Mouse (Mus musculus): ENCODE data around the gene Tmf1. TPM values are rescaled to one million over a fixed set of nuclear protein-coding genes. Genes with fewer than 3 reads are reported as not detected.

Tmf1 gene
- polyA plus RNA-seq, 1 experiment from 2014 or later, result 24.2 TPM

DNA sequence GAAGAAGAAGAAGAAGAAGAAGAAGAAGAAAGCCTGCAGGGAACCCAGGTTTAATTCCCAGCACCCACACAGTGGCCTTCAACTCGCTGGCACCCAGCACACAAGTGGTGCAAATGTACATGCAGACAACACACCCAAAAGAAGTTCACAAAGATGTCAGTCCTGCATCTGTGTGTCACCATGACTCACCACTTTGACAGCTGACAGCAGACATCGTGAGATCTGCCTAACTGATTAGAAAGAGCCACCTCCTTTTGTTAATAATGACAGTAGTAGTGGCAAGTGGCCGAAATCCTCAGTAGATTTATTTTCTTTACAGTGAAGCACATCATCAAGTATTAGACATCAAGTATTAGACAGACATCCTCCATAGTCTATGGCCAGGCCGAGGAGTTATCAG, 28.2 kb upstream of the Tmf1 start:
- no peak for ATAC-seq (replicated peaks; ENCODE audit: extremely low read depth, insufficient read depth, low FRiP score)

DNA sequence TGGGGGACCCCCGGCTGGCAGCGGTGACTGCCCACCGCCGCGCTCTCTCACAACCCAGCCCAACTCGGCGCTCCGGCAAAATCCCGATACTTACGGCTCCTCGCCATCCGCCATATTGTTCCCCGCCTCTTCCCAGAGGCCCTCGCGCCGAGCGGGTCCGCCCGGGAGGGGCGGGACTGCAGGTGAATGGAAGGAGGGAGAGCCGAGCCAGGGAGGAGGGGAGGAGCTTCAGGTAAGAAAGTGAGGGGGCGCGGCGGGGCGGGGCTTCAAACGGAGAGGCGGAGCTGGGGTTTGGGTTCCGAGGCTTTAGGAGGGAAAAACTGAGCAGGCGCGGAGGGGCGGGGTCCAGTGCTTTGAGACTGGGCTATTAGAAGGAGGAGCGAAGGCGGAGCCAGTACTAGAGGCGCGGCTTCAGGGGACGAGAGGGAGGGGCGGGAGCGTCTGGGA, 26.5 kb upstream of the Tmf1 start, which contains the start of gene Uba3:
Gene Uba3, minus strand, starts transcription at position 209 of the 447 bp plus-strand sequence.
- no peaks in the 10 kb centered on the region for H3K27me3 ChIP-seq (ENCODE audit: control insufficient read depth, insufficient read depth, low read length)
- peak within 1 kb of the TSS; percentile 97 for H3K9ac ChIP-seq (ENCODE audit: low read length)
- no peaks in the 10 kb centered on the region for H3K9me3 ChIP-seq (replicated peaks; ENCODE audit: control insufficient read depth, low read length)
- peak within 1 kb of the TSS; percentile 75 for H3K4me3 ChIP-seq (ENCODE audit: low read length)
- WGBS, result under 1% methylated on average over 38 of the region's 38 CpGs
- peak; percentile 98 for ATAC-seq (replicated peaks; ENCODE audit: extremely low read depth, insufficient read depth, low FRiP score)
- H3K4me2 ChIP-seq (ENCODE audit: low read depth, low read length), result peak within 1 kb of the TSS; percentile 80
- H3K4me1 ChIP-seq (ENCODE audit: control insufficient read depth, insufficient read depth, low read length), result peaks cover 16% of the 10 kb centered on the region
- H3K27ac ChIP-seq (ENCODE audit: low read length), result peak within 1 kb of the TSS; percentile 85
- H3K36me3 ChIP-seq (ENCODE audit: control insufficient read depth, insufficient read depth), result no peaks in the 10 kb centered on the region

More for the DNA sequence above, 28.2 kb upstream of the Tmf1 start:
- Histone ChIP-seq H3K9ac (ENCODE audit: low read length) (no peak overlapping the region), H3K9me3 (replicated peaks; ENCODE audit: control insufficient read depth, low read length) (no peaks in the 10 kb centered on the region), H3K27me3 (ENCODE audit: control insufficient read depth, insufficient read depth, low read length) (no peaks in the 10 kb centered on the region), H3K27ac (ENCODE audit: low read length) (no peak overlapping the region), H3K4me2 (ENCODE audit: low read depth, low read length) (no peak overlapping the region), H3K4me3 (ENCODE audit: low read length) (no peak overlapping the region), H3K4me1 (ENCODE audit: control insufficient read depth, insufficient read depth, low read length) (peaks cover 20% of the 10 kb centered on the region), H3K36me3 (ENCODE audit: control insufficient read depth, insufficient read depth) (no peaks in the 10 kb centered on the region)
- WGBS, result 65% methylated on average over 4 of the region's 4 CpGs

DNA sequence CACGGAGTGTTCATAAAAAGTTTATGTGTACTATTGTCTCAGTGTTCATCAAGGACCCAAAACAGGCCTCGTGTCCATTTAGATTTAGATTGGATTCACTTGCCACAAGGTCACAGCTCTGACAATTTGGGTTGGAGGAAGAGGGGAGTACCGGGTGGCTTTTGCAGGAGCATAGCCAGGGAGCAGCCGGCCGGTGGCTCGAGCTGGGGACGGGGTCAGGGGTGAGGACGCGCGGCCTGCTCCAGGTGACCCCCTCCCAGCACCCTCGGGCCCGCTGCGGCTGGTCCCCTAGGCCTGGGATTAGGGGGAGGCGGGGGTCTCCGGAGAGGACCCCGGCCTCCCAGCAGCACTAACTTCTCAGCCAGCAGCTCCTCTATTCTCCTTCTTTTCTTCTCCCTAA, 26.0 kb upstream of the Tmf1 start:
- H3K4me3 ChIP-seq (ENCODE audit: low read length), result peak overlapping the region; percentile 75
- H3K9me3 ChIP-seq (replicated peaks; ENCODE audit: control insufficient read depth, low read length), result no peaks in the 10 kb centered on the region
- H3K4me1 ChIP-seq (ENCODE audit: control insufficient read depth, insufficient read depth, low read length), result peaks cover 13% of the 10 kb centered on the region
- ATAC-seq (replicated peaks; ENCODE audit: extremely low read depth, insufficient read depth, low FRiP score), result peak; percentile 47
- H3K4me2 ChIP-seq (ENCODE audit: low read depth, low read length), result peak overlapping the region; percentile 80
- H3K36me3 ChIP-seq (ENCODE audit: control insufficient read depth, insufficient read depth), result no peaks in the 10 kb centered on the region
- under 1% methylated on average over 16 of the region's 16 CpGs for WGBS
- peak overlapping the region; percentile 97 for H3K9ac ChIP-seq (ENCODE audit: low read length)
- peak overlapping the region; percentile 85 for H3K27ac ChIP-seq (ENCODE audit: low read length)
- H3K27me3 ChIP-seq (ENCODE audit: control insufficient read depth, insufficient read depth, low read length), result no peaks in the 10 kb centered on the region

DNA sequence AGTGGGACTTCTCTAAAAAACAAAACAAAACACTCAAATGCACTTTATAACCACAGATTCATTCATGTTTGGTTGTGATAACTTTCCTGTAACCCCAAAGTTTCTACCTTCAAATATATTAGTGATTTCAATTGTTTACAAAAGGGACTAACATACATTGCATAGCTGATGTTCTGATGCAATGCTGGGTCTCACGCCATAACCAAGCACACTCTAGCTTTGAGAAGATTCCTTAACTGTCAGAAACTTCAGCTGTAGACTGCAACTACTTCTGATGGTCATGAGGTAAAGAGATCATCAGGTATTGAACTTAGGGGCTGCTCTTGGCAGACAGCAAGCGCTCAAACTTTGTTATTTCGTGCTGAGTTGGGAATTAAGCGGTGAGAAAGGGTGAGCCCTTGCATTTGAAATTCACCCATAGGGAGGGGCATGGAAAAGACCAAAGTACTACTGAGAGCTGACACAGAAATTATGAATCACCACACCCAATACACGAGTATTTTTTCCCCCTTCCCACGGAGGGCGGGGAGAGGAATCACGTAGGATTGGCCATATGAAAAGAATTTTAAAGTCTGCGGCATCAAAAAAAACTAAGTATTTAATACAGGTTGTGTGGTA, 25.4 kb upstream of the Tmf1 start:
- Histone ChIP-seq H3K27me3 (ENCODE audit: control insufficient read depth, insufficient read depth, low read length) (no peaks in the 10 kb centered on the region), H3K4me1 (ENCODE audit: control insufficient read depth, insufficient read depth, low read length) (peaks cover 11% of the 10 kb centered on the region), H3K4me3 (ENCODE audit: low read length) (peak overlapping the region; percentile 75), H3K9ac (ENCODE audit: low read length) (peak overlapping the region; percentile 97), H3K27ac (ENCODE audit: low read length) (no peak overlapping the region), H3K9me3 (replicated peaks; ENCODE audit: control insufficient read depth, low read length) (no peaks in the 10 kb centered on the region), H3K4me2 (ENCODE audit: low read depth, low read length) (peak overlapping the region; percentile 80), H3K36me3 (ENCODE audit: control insufficient read depth, insufficient read depth) (no peaks in the 10 kb centered on the region)
- WGBS, result 16% methylated on average over 9 of the region's 9 CpGs
- ATAC-seq (replicated peaks; ENCODE audit: extremely low read depth, insufficient read depth, low FRiP score), result no peak

GRCm38 (mm10) chr6:97202477-97202876, 23.6 kb upstream of the Tmf1 start:
- Histone ChIP-seq H3K4me3 (ENCODE audit: low read length) (no peak overlapping the region), H3K36me3 (ENCODE audit: control insufficient read depth, insufficient read depth) (peaks cover 6% of the 10 kb centered on the region; the same call in 1 of the 2 replicates), H3K4me2 (ENCODE audit: low read depth, low read length) (no peak overlapping the region), H3K9ac (ENCODE audit: low read length) (no peak overlapping the region), H3K27ac (ENCODE audit: low read length) (no peak overlapping the region), H3K27me3 (ENCODE audit: control insufficient read depth, insufficient read depth, low read length) (no peaks in the 10 kb centered on the region), H3K4me1 (ENCODE audit: control insufficient read depth, insufficient read depth, low read length) (peaks cover 11% of the 10 kb centered on the region), H3K9me3 (replicated peaks; ENCODE audit: control insufficient read depth, low read length) (no peaks in the 10 kb centered on the region)
- ATAC-seq (replicated peaks; ENCODE audit: extremely low read depth, insufficient read depth, low FRiP score), result no peak
- 77% methylated on average over 3 of the region's 3 CpGs for WGBS

- H3K4me2 ChIP-seq (ENCODE audit: low read depth, low read length), result no peak overlapping the region
- H3K9ac ChIP-seq (ENCODE audit: low read length), result no peak overlapping the region
- peaks cover 19% of the 10 kb centered on the region for H3K36me3 ChIP-seq (ENCODE audit: control insufficient read depth, insufficient read depth)
- no peaks in the 10 kb centered on the region for H3K27me3 ChIP-seq (ENCODE audit: control insufficient read depth, insufficient read depth, low read length)
- no peak overlapping the region for H3K27ac ChIP-seq (ENCODE audit: low read length)
- no peak for ATAC-seq (replicated peaks; ENCODE audit: extremely low read depth, insufficient read depth, low FRiP score)
- 68% methylated on average over 3 of the region's 3 CpGs for WGBS
- no peaks in the 10 kb centered on the region for H3K9me3 ChIP-seq (replicated peaks; ENCODE audit: control insufficient read depth, low read length)
- H3K4me1 ChIP-seq (ENCODE audit: control insufficient read depth, insufficient read depth, low read length), result peaks cover 11% of the 10 kb centered on the region
- no peak overlapping the region for H3K4me3 ChIP-seq (ENCODE audit: low read length)
Measured at GRCm38 (mm10) chr6:97200437-97200836, 21.5 kb upstream of the Tmf1 start.

- H3K9ac ChIP-seq (ENCODE audit: low read length), result peak overlapping the region; percentile 92
- WGBS, result 6% methylated on average over 11 of the region's 11 CpGs
- peak overlapping the region; percentile 72 for H3K4me3 ChIP-seq (ENCODE audit: low read length)
- peaks cover 10% of the 10 kb centered on the region for H3K36me3 ChIP-seq (ENCODE audit: control insufficient read depth, insufficient read depth)
- H3K27ac ChIP-seq (ENCODE audit: low read length), result peak overlapping the region; percentile 96
- H3K4me1 ChIP-seq (ENCODE audit: control insufficient read depth, insufficient read depth, low read length), result peaks cover 26% of the 10 kb centered on the region
- H3K9me3 ChIP-seq (replicated peaks; ENCODE audit: control insufficient read depth, low read length), result no peaks in the 10 kb centered on the region
- peak overlapping the region; percentile 74 for H3K4me2 ChIP-seq (ENCODE audit: low read depth, low read length)
- peak; percentile 42 for ATAC-seq (replicated peaks; ENCODE audit: extremely low read depth, insufficient read depth, low FRiP score)
- H3K27me3 ChIP-seq (ENCODE audit: control insufficient read depth, insufficient read depth, low read length), result no peaks in the 10 kb centered on the region
Measured at GRCm38 (mm10) chr6:97179367-97179828, 476 bp upstream of the Tmf1 start.

GRCm38 (mm10) chr6:97175716-97176115, 3.2 kb downstream of the Tmf1 start:
- Histone ChIP-seq H3K9ac (ENCODE audit: low read length) (no peak overlapping the region), H3K4me3 (ENCODE audit: low read length) (no peak overlapping the region), H3K4me2 (ENCODE audit: low read depth, low read length) (no peak overlapping the region), H3K27me3 (ENCODE audit: control insufficient read depth, insufficient read depth, low read length) (no peaks in the 10 kb centered on the region), H3K36me3 (ENCODE audit: control insufficient read depth, insufficient read depth) (peaks cover 24% of the 10 kb centered on the region), H3K4me1 (ENCODE audit: control insufficient read depth, insufficient read depth, low read length) (peaks cover 26% of the 10 kb centered on the region), H3K27ac (ENCODE audit: low read length) (no peak overlapping the region), H3K9me3 (replicated peaks; ENCODE audit: control insufficient read depth, low read length) (no peaks in the 10 kb centered on the region)
- no peak for ATAC-seq (replicated peaks; ENCODE audit: extremely low read depth, insufficient read depth, low FRiP score)
- 64% methylated on average over 11 of the region's 11 CpGs for WGBS

GRCm38 (mm10) chr6:97150156-97150555, 28.8 kb downstream of the Tmf1 start:
- no peak overlapping the region for H3K4me2 ChIP-seq (ENCODE audit: low read depth, low read length)

More at GRCm38 (mm10) chr6:97150156-97150555, 28.8 kb downstream of the Tmf1 start:
- ATAC-seq (replicated peaks; ENCODE audit: extremely low read depth, insufficient read depth, low FRiP score), result no peak
- 80% methylated on average over 6 of the region's 6 CpGs for WGBS
- peaks cover 13% of the 10 kb centered on the region for H3K4me1 ChIP-seq (ENCODE audit: control insufficient read depth, insufficient read depth, low read length)
- H3K4me3 ChIP-seq (ENCODE audit: low read length), result no peak overlapping the region
- no peak overlapping the region for H3K27ac ChIP-seq (ENCODE audit: low read length)
- H3K9ac ChIP-seq (ENCODE audit: low read length), result no peak overlapping the region
- H3K9me3 ChIP-seq (replicated peaks; ENCODE audit: control insufficient read depth, low read length), result no peaks in the 10 kb centered on the region
- no peaks in the 10 kb centered on the region for H3K27me3 ChIP-seq (ENCODE audit: control insufficient read depth, insufficient read depth, low read length)
- H3K36me3 ChIP-seq (ENCODE audit: control insufficient read depth, insufficient read depth), result peaks cover under 1% of the 10 kb centered on the region; the same call in 1 of the 2 replicates
